Mouse (Mus musculus) ovary, adult 2 months (tissue): ENCODE measurements around the gene Stxbp4. TPM values are rescaled to one million over a fixed set of nuclear protein-coding genes. Genes with fewer than 3 reads are reported as not detected.

Source experiments
- polyA plus RNA-seq: library from polyadenylated mRNA; depleted of rRNA; stranded (reverse); fragments of >200 nt; gene quantifications from 2 replicates; pipeline ENCODE4 v1.2.3, GENCODE M21; 2012; rRNA removed

Stxbp4 gene
- 3.8 and 4.3 TPM in 2 replicates for polyA plus RNA-seq

GRCm38 (mm10) chr11:90637440-90638311 lies at the start of gene Stxbp4, which contains the start of gene Cox11:
Gene Stxbp4, minus strand, starts transcription at chr11:90638084.
Gene Cox11, plus strand, starts transcription at chr11:90638173.

Other genes starting within 250 kb of the Stxbp4 start
- 7.1 and 9.6 TPM in 2 replicates for gene Hlf, start 247.2 kb downstream of the Stxbp4 start, polyA plus RNA-seq
- 20.6 and 25.3 TPM in 2 replicates for gene Cox11, start 89 bp upstream of the Stxbp4 start, polyA plus RNA-seq
- 6.0 and 8.0 TPM in 2 replicates for gene Tom1l1, start 50.3 kb upstream of the Stxbp4 start, polyA plus RNA-seq